Comparison of ENCODE assay signal across 8 mouse cellular contexts in the genomic region with DNA sequence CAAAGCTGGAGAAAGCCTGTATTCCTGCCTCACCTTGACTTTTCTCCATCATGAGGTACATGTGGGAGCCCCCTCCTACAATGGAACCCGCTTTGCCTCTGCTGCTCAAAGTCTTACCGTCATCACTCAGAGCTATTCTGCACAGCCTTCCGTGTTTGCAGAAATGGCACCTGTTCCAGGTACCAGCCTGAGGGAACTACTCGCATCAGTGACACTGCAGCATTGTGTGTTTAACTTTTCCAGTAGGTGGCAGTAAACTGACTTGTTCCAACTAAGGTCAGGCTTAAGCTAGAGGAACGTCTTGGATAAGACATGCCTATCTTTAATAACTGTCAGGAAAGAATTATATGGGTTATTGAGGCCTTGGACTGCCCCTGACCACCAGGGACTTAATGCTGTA.
A peak's percentile ranks its signal among the peaks of the same experiment; 100 is the strongest.
DNase-seq lines count a peak whose midpoint lies in the region; ATAC-seq and TF ChIP-seq lines count a peak whose summit lies in the region.
"Had no signal": no experiment of that assay in that cellular context is flagged by ENCODE, and none has a peak within 500 bp of the region (broad histone marks: within the 10 kb centered on the region; RNA-seq: fewer than 3 reads in every experiment).

No protein-coding gene starts in this region.

- peak; percentile 50 for DNase-seq in kidney, adult 2 months
- no peak for DNase-seq in kidney, postnatal 4 days
- peak; percentile 51 for DNase-seq in brain, embryonic 14.5 days (ENCODE audit: low read depth)
- DNase-seq in hindbrain, postnatal 0 days (ENCODE audit: low spot score) = peak; percentile 76
- no peak for DNase-seq in natural killer cell, adult 2 months (ENCODE audit: low spot score in 2 of 2)
- DNase-seq: adrenal gland, adult 8-10 months had no signal

- H3K9ac ChIP-seq in hindbrain, postnatal 0 days (replicated peaks; ENCODE audit: low read length) = no peak overlapping the region

- ATAC-seq in hindbrain, postnatal 0 days = peak; percentile 64
- ATAC-seq in granulocyte monocyte progenitor cell, adult 5-6 weeks (replicated peaks; ENCODE audit: poor library complexity, severe bottlenecking) = no peak

- WGBS in kidney, adult 2 months = 41% methylated on average over 5 of the region's 5 CpGs
- WGBS in hindbrain, postnatal 0 days = 54% methylated on average over 5 of the region's 5 CpGs

- H3K27me3 ChIP-seq in kidney, adult 2 months (replicated peaks; ENCODE audit: control insufficient read depth, insufficient read depth, low read length) = no peaks in the 10 kb centered on the region
- no peaks in the 10 kb centered on the region for H3K27me3 ChIP-seq in E14TG2a.4 (ENCODE audit: insufficient read depth, low read length)
- H3K27me3 ChIP-seq in hindbrain, postnatal 0 days (ENCODE audit: insufficient read depth, low read length) = no peaks in the 10 kb centered on the region

- no peak overlapping the region for H3K4me2 ChIP-seq in hindbrain, postnatal 0 days (ENCODE audit: low read depth, low read length)

- no peaks in the 10 kb centered on the region for H3K4me1 ChIP-seq in kidney, adult 2 months (ENCODE audit: control insufficient read depth, insufficient read depth, low read length)
- H3K4me1 ChIP-seq in E14TG2a.4 (replicated peaks; ENCODE audit: low read depth, low read length) = no peaks in the 10 kb centered on the region
- no peaks in the 10 kb centered on the region for H3K4me1 ChIP-seq in hindbrain, postnatal 0 days (ENCODE audit: insufficient read depth, low read length)

- TF ChIP-seq CTCF in kidney, adult 2 months (conservative IDR thresholded peaks at IDR 0.05; ENCODE audit: insufficient read depth, insufficient read length, low read depth, low read length) = peak; percentile 47; the same call in 1 of the 2 replicates
- peak; percentile 25 for TF ChIP-seq CTCF in E14TG2a.4 (conservative IDR thresholded peaks at IDR 0.05; ENCODE audit: low read length)
- TF ChIP-seq CTCF in brain, embryonic 14.5 days (IDR thresholded peaks at IDR 0.05; ENCODE audit: borderline replicate concordance, extremely low read depth, insufficient read depth, insufficient read length) = peak; percentile 36; the same call in 1 of the 2 replicates
- peak; percentile 60 for TF ChIP-seq CTCF in hindbrain, postnatal 0 days (IDR thresholded peaks at IDR 0.05; ENCODE audit: low read depth)

- no peaks in the 10 kb centered on the region for H3K9me3 ChIP-seq in E14TG2a.4 (ENCODE audit: low read length)
- no peaks in the 10 kb centered on the region for H3K9me3 ChIP-seq in hindbrain, postnatal 0 days (ENCODE audit: low read length)

- no peak for TF ChIP-seq POLR2A in kidney, adult 2 months (IDR thresholded peaks at IDR 0.05; ENCODE audit: low read depth, low read length)
- TF ChIP-seq POLR2A in brain, embryonic 14.5 days (IDR thresholded peaks at IDR 0.05; ENCODE audit: borderline replicate concordance, extremely low read depth, insufficient read depth, insufficient read length, poor library complexity, severe bottlenecking) = no peak

- H3K4me3 ChIP-seq in kidney, adult 2 months (ENCODE audit: insufficient read depth, low read depth, low read length) = no peak overlapping the region
- H3K4me3 ChIP-seq in E14TG2a.4 (replicated peaks; ENCODE audit: low read length) = no peak overlapping the region
- H3K4me3 ChIP-seq in hindbrain, postnatal 0 days (ENCODE audit: low read length) = no peak overlapping the region

- H3K36me3 ChIP-seq in kidney, adult 2 months (ENCODE audit: control insufficient read depth, insufficient read depth, low read length) = no peaks in the 10 kb centered on the region
- no peaks in the 10 kb centered on the region for H3K36me3 ChIP-seq in E14TG2a.4 (ENCODE audit: insufficient read depth, low read length)
- H3K36me3 ChIP-seq in hindbrain, postnatal 0 days (ENCODE audit: insufficient read depth, low read length) = no peaks in the 10 kb centered on the region

- H3K27ac ChIP-seq in kidney, adult 2 months (ENCODE audit: insufficient read depth, low read depth, low read length) = no peak overlapping the region
- no peak overlapping the region for H3K27ac ChIP-seq in hindbrain, postnatal 0 days

Comparison
In these comparisons a context has a peak if more than half of its experiments do, and no peak if none do; other contexts are left out.
1. DNase-seq: peak in kidney, adult 2 months (single experiment), brain, embryonic 14.5 days (single experiment) and hindbrain, postnatal 0 days (single experiment); none in kidney, postnatal 4 days (0 of 2) and natural killer cell, adult 2 months (0 of 2).
2. Peak in every context shown above with its lines, with median percentiles within 50 percentile points of each other: CTCF ChIP-seq.